In the genomic region with DNA sequence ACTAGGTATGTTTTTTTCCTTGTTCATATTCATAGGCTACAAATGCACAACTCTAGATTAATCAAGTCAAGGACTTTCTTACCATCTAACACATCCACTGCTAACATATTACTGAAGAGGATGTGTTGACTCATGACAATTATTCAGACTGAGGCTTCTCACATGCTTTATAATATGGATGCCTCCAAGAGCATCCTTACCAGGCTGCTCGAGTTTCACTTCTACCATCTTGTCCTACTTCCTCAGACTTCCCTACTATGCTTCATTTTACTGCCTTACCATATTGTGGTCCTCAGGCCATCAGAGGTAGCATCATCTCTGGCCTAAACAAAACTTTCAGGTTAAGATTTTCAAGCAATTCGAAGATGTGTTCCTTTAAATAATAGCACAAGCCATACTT, we compare ENCODE assay signal across 16 mouse cellular contexts.
"Had no signal": no experiment of that assay in that cellular context is flagged by ENCODE, and none has a peak within 500 bp of the region (broad histone marks: within the 10 kb centered on the region; RNA-seq: fewer than 3 reads in every experiment).

No protein-coding gene starts in this region.

- H3K4me2 ChIP-seq: limb, embryonic 13.5 days; liver, embryonic 12.5 days; liver, embryonic 15.5 days; midbrain, embryonic 11.5 days had no signal

- ATAC-seq: intestine, postnatal 0 days; liver, embryonic 12.5 days had no signal

- DNase-seq: kidney, postnatal 25 days; layer of hippocampus, adult 9-11 months; liver; lung, postnatal 14 days; midbrain, embryonic 14.5 days; thymus, adult 18-20 months; thymus, postnatal 4 days had no signal

- H3K4me1 ChIP-seq: limb, embryonic 10.5 days; liver, embryonic 12.5 days; liver, embryonic 15.5 days had no signal

- H3K27ac ChIP-seq: kidney, postnatal 0 days; layer of hippocampus, adult 2 months; limb, embryonic 10.5 days; limb, embryonic 13.5 days; liver, embryonic 12.5 days; liver, embryonic 15.5 days; macrophage had no signal

- H3K36me3 ChIP-seq: limb, embryonic 10.5 days; limb, embryonic 13.5 days; liver, embryonic 12.5 days; liver, embryonic 15.5 days had no signal

- H3K9ac ChIP-seq: limb, embryonic 13.5 days; liver, embryonic 12.5 days; liver, embryonic 15.5 days had no signal

- H3K27me3 ChIP-seq: limb, embryonic 13.5 days; liver, embryonic 12.5 days; liver, embryonic 15.5 days had no signal

- H3K4me3 ChIP-seq: layer of hippocampus, adult 2 months; limb, embryonic 10.5 days; limb, embryonic 13.5 days; liver, embryonic 12.5 days; liver, embryonic 15.5 days had no signal

- H3K9me3 ChIP-seq: limb, embryonic 10.5 days; limb, embryonic 13.5 days; liver, embryonic 12.5 days; liver, embryonic 15.5 days had no signal
